Mouse (Mus musculus) forebrain, embryonic 12.5 days (tissue): ENCODE results near the gene BC004004. TPM values are rescaled to one million over a fixed set of nuclear protein-coding genes. Genes with fewer than 3 reads are reported as not detected.

Source experiments
- ATAC-seq: fragments of 200-750 bp; cut with Nextera tagmentation; 2 replicates; pipeline ENCODE4 v1.8.0; 2017; ENCODE audit warnings: moderate TSS enrichment; ENCODE audit not compliant: low FRiP score
- H3K27ac ChIP-seq: fragments of 300-500 bp; sonication (generic); 2 replicates; pipeline ENCODE4 v1.5.1; 2016; ENCODE audit warnings: mild to moderate bottlenecking
- H3K27me3 ChIP-seq: fragments of 300-500 bp; sonication (generic); 2 replicates; pipeline ENCODE4 v1.6.1; 2016; ENCODE audit warnings: mild to moderate bottlenecking
- H3K36me3 ChIP-seq: fragments of 300-500 bp; sonication (generic); replicated peaks from 2 replicates; pipeline ENCODE4 v1.6.1; 2016; ENCODE audit warnings: mild to moderate bottlenecking
- H3K4me1 ChIP-seq: fragments of 300-500 bp; sonication (generic); 2 replicates; pipeline ENCODE4 v1.6.1; 2016
- H3K4me2 ChIP-seq: fragments of 300-500 bp; sonication (generic); 2 replicates; pipeline ENCODE4 v1.6.1; 2016; ENCODE audit warnings: mild to moderate bottlenecking, moderate library complexity
- H3K4me3 ChIP-seq: fragments of 300-500 bp; sonication (generic); replicated peaks from 2 replicates; pipeline ENCODE4 v1.5.1; 2016; ENCODE audit warnings: mild to moderate bottlenecking
- H3K9ac ChIP-seq: fragments of 300-500 bp; sonication (generic); 2 replicates; pipeline ENCODE4 v1.6.1; 2016; ENCODE audit warnings: mild to moderate bottlenecking
- H3K9me3 ChIP-seq: fragments of 300-500 bp; sonication (generic); 2 replicates; pipeline ENCODE4 v1.6.1; 2016
- WGBS: fragments of 180-500 bp; shearing (Covaris S2); methylation state at CpG from one replicate; pipeline ENCODE4 v1.1.7; 2016; 5-methylcytosine and 5-hydroxymethylcytosine counted together
- polyA plus RNA-seq: library from polyadenylated mRNA; unstranded; fragments of >200 nt; fragmentation: Nextera tagmentation; extraction: Ambion mirVana; gene quantifications from 2 replicates; pipeline ENCODE4 v1.2.1, GENCODE M21; 2016

BC004004 gene
- polyA plus RNA-seq, 1 experiment from 2014 or later = 65.2 TPM

DNA sequence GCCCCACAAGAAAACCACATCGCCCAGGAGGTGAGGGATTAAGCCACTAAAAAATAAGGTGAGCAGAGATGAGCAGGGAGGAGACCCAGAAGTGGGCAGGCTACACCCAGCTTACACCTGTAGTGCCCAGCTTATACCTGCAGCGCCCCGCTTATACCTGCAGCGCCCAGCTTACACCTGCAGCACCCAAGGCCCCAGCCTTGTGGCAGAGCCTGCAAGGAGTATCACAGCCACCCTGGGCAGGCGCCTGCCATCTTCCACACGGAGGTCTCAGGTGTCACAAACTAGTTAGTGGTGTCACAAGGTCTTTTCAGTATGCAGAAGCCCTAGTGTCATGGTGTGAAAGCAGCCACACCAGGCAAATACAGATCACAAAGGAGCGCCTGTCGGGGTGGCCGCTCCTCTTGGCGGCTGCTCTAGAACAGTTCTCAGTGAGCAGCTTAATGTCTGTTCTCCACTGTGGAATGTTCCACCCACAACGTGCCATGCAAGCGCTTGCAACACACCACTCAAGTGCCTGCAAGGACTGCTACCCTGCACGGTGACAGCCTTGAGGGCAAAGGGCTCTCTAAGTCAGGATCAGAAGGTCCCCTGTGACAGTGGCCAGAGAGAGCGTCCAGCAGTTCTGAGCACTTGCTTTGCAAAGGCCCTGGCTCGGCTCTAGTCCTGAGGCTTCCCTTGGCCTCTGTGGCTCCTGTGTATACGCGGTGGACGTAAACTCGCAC lies 67.8 kb downstream of the BC004004 start:
- no peaks in the 10 kb centered on the region for H3K27me3 ChIP-seq
- WGBS = 94% methylated on average over 19 of the region's 19 CpGs
- no peak overlapping the region for H3K9ac ChIP-seq
- ATAC-seq = no peak
- H3K4me1 ChIP-seq = peaks cover 11% of the 10 kb centered on the region
- peaks cover 90% of the 10 kb centered on the region for H3K36me3 ChIP-seq
- no peak overlapping the region for H3K4me3 ChIP-seq
- no peaks in the 10 kb centered on the region for H3K9me3 ChIP-seq
- H3K27ac ChIP-seq = no peak overlapping the region
- H3K4me2 ChIP-seq = no peak overlapping the region

DNA sequence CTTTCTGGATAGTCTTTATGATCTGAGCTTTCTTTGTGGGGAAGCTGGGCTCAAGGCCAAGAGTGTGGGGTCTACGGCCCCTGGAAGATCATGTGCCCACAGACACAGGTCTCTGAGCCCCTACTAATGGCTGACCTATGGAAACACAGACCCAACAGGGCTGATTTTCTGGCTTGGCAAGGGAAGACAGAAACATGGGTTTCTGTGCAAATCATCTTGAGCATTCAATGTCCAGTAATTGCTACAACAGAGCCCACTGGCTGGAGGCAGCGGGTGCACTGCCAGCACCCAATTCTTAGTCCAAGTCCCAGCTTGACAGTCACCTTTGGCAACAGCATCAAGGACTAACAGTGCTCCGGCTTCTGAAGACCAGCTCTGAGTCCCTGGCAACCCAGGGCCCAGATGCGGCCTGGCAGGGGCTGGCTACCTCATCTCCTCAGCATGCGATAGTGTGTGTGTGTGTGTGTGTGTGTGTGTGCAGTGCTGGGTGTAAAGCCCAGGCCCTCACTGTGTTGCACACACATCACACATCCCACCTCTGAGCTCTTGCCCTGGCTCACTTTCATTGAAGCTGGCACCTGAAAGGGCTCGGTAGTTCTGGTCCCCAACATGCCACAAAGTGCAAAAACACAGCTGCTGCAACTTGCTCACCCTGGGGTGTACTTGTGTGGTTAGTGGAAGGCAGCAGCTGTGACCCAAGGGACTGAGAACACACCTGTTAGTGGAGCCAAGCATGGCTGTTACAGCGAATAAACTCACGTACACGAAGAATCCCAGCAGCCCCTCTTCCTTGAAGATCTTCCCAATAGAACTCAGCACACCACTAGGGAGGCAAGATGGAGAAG lies 69.6 kb downstream of the BC004004 start:
- Histone ChIP-seq H3K27ac (peak overlapping the region; percentile 2; the same call in 1 of the 2 replicates), H3K36me3 (peaks cover 90% of the 10 kb centered on the region), H3K27me3 (no peaks in the 10 kb centered on the region), H3K9me3 (no peaks in the 10 kb centered on the region), H3K9ac (no peak overlapping the region; the same call in 1 of the 2 replicates), H3K4me2 (no peak overlapping the region), H3K4me1 (peaks cover 22% of the 10 kb centered on the region), H3K4me3 (no peak overlapping the region)
- WGBS = 91% methylated on average over 9 of the region's 9 CpGs
- ATAC-seq = no peak

DNA sequence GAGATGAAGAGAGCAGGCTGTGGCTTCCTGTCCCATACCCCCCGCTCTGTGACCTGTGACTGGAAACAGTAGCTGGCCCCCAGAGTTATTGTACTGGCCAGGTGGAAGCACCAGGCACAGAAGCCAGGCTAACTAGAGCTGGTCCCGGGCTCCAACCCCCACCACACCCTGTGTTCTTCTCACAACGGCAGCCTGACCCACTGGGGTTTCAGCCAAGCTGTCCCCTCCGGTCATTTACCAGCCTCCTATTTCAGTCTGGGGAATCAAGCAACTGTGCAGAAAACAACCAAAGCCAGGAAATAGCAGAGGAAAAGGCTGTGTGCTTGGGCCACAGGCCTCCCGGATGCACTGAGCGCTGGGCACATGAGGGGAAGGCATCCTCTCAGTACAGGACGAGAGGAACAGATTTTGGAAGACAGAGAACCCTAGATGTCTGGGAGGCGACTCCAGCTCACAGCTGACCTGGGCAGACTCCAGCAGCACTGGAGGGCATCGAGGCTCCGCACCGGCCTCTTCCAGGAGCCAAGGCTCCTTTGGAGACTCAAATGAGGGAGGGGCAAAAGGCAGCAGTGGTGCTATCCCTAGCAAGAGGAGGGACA lies 70.7 kb downstream of the BC004004 start:
- WGBS = 91% methylated on average over 11 of the region's 11 CpGs
- H3K36me3 ChIP-seq = peaks cover 89% of the 10 kb centered on the region
- H3K9me3 ChIP-seq = no peaks in the 10 kb centered on the region
- H3K4me2 ChIP-seq = no peak overlapping the region
- H3K27me3 ChIP-seq = no peaks in the 10 kb centered on the region
- no peak overlapping the region for H3K9ac ChIP-seq
- H3K27ac ChIP-seq = 0 out of 2 replicates have a peak overlapping the region, but pooled peaks have one; percentile 2
- no peak for ATAC-seq
- H3K4me3 ChIP-seq = no peak overlapping the region
- H3K4me1 ChIP-seq = peaks cover 22% of the 10 kb centered on the region

DNA sequence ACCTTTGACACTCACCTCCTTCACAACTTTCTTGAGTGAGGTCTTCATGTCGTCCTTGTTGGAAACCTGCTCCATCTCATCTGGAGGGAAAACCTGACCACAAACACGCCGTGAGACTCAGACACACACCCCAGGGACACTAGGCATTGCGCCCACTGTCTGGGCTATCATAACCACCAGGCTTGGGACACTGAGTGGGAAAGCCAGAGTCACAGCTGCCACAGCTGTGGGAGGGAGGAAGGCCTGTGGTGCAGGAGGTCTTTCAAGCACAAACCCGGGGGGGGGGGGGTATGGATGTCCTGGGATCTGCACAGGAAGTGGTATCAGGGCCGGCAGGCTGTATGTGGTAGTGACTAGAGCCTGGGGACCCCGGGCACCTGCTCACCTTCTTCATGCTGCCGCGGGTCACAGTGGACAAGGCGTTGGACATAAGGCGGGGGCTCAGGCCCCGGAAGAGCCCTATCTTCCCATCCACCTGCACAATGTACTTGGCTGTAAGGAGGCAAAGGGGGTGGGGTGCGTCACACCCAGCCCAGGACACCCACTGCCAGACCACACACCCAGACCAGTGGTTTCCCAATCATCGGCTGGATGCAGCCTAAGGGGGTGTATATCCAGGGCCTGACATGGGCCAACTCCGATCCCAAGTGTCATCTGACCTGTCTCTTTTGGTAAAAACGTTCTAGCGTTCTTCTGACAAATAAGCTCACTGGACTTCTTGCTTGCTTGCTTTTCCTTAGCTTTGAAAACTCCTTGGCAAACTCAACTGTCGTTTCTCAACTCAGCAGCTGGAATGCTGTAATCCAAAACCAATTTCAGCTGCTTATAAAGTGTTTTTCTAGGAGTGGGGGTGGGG lies 72.0 kb downstream of the BC004004 start:
- H3K36me3 ChIP-seq = peaks cover 84% of the 10 kb centered on the region
- no peak overlapping the region for H3K4me2 ChIP-seq
- 89% methylated on average over 18 of the region's 18 CpGs for WGBS
- ATAC-seq = no peak
- H3K4me1 ChIP-seq = peaks cover 29% of the 10 kb centered on the region
- H3K27ac ChIP-seq = 0 out of 2 replicates have a peak overlapping the region, but pooled peaks have one; percentile 3
- H3K27me3 ChIP-seq = no peaks in the 10 kb centered on the region
- no peak overlapping the region for H3K9ac ChIP-seq
- no peaks in the 10 kb centered on the region for H3K9me3 ChIP-seq
- no peak overlapping the region for H3K4me3 ChIP-seq

DNA sequence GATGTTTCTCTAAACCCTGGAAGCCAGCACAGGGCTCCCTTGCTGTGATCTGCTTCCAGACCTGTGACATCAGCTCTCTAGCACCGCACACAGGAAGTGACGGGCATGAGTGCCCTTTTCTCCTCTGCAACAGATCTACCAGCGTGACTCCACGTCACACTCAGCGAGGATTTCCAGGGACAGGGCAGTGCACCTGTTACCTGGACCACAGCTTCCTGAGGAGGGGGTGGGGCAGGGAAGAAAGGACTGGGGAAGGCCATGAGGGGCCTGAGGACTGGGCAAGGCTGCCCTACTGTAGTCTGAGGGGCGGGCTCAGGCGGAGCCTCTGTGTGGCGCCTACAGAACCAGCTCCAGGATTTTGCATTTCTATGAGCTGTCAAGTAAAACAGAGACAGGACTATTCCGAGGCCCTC lies 73.0 kb downstream of the BC004004 start:
- 0 out of 2 replicates have a peak overlapping the region, but pooled peaks have one; percentile 12 for H3K9ac ChIP-seq

DNA sequence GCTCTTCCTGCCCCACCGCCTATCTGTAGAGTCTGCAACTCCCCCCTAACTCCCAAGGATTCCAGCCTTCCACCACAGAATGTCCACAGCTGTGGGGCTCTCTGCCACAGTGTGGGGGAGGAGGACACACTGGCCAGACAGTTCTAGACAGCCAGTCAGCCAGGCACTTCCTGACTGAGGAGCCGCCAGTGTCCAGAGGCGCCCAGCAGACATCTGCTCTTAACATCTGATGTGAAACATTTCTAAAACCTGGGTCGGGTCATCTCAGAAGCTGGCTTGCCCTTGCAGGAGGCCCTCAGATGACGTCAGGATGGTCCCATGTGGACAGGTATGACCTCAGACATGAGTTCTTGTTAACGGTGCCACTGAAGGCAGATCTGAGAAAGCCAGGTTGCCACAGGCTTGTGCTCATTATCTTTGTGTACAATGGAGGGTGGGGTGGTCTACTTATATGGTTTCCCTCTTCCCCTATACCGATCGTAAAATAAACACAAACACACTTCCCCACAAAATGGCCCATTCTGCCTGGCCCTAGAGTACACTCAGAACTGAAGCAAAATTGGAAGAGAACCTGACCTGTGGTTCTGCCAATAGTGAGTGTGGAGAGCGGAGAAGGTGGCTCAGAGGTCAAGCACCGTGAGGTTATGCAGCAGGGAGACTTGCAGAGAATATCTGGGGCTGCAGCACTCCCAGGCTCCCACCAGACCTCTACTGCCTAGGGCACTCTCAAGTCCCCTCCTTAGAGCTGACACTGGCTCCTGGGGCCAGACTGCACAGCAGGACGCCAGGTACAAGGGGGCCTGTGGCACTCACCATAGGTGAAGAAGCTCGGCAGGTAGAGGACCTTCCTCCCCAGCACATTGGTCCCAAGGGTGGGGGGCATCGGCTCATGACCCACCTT lies 73.7 kb downstream of the BC004004 start:
- Histone ChIP-seq H3K27ac (peak overlapping the region; percentile 66), H3K4me1 (peaks cover 40% of the 10 kb centered on the region), H3K9me3 (no peaks in the 10 kb centered on the region), H3K4me3 (no peak overlapping the region), H3K27me3 (no peaks in the 10 kb centered on the region), H3K36me3 (peaks cover 68% of the 10 kb centered on the region), H3K9ac (0 out of 2 replicates have a peak overlapping the region, but pooled peaks have one; percentile 12), H3K4me2 (no peak overlapping the region)
- 54% methylated on average over 13 of the region's 13 CpGs for WGBS
- 0 out of 2 replicates have a peak, but pooled peaks have one; percentile 21 for ATAC-seq

More for the DNA sequence above, 73.0 kb downstream of the BC004004 start:
- 21% methylated on average over 9 of the region's 9 CpGs for WGBS
- Histone ChIP-seq H3K4me2 (no peak overlapping the region), H3K27me3 (no peaks in the 10 kb centered on the region), H3K9me3 (no peaks in the 10 kb centered on the region), H3K4me1 (peaks cover 39% of the 10 kb centered on the region), H3K27ac (peak overlapping the region; percentile 66), H3K4me3 (no peak overlapping the region), H3K36me3 (peaks cover 74% of the 10 kb centered on the region)
- ATAC-seq = 0 out of 2 replicates have a peak, but pooled peaks have one; percentile 44

DNA sequence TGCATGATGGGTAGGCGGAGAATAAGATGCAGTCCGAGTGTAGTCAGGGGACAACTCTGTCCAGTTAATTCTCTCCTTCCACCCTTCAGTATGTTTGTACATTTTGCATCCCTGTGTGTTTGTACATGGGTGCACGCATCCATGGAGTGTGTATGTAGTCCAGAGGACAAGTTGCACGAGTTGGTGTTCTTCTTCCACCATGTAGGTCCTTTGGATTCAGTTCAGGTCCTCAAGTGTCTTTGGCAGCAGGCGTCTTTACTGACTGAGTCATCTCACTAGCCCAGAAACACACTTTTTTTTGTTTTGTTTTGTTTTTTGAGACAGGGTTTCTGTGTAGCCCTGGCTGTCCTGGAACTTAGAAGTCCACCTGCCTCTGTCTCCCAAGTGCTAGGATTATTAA lies 74.7 kb downstream of the BC004004 start:
- no peak overlapping the region for H3K4me3 ChIP-seq
- H3K4me1 ChIP-seq = peaks cover 45% of the 10 kb centered on the region
- no peak for ATAC-seq
- H3K27me3 ChIP-seq = no peaks in the 10 kb centered on the region
- 90% methylated on average over 5 of the region's 5 CpGs for WGBS
- H3K36me3 ChIP-seq = peaks cover 59% of the 10 kb centered on the region
- H3K27ac ChIP-seq = no peak overlapping the region
- H3K9ac ChIP-seq = no peak overlapping the region
- H3K4me2 ChIP-seq = no peak overlapping the region
- no peaks in the 10 kb centered on the region for H3K9me3 ChIP-seq

DNA sequence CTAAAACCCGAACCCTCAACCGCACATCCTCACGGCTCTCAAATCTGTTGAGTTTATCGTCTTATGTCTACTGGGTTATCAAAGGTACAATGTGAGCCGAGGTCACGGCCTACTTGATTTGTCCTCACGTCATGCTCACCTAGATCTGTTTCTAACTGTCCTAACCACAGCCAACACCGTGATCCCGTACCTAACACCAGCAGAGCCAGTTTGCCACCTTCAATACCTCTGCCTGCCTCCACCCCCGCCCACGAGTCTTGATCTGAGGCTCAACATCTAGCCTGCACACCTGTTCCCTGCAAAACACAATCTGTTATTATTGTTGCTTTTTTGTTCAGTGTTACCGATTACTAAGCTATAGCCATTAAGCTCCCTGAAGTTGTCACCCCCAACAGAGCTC lies 76.7 kb downstream of the BC004004 start:
- no peak for ATAC-seq
- Histone ChIP-seq H3K27me3 (no peaks in the 10 kb centered on the region), H3K27ac (no peak overlapping the region), H3K9me3 (no peaks in the 10 kb centered on the region), H3K4me1 (peaks cover 47% of the 10 kb centered on the region), H3K9ac (no peak overlapping the region; the same call in 1 of the 2 replicates), H3K4me2 (peak overlapping the region; percentile 77; the same call in 1 of the 2 replicates), H3K4me3 (no peak overlapping the region), H3K36me3 (peaks cover 39% of the 10 kb centered on the region)
- WGBS = 95% methylated on average over 12 of the region's 12 CpGs

DNA sequence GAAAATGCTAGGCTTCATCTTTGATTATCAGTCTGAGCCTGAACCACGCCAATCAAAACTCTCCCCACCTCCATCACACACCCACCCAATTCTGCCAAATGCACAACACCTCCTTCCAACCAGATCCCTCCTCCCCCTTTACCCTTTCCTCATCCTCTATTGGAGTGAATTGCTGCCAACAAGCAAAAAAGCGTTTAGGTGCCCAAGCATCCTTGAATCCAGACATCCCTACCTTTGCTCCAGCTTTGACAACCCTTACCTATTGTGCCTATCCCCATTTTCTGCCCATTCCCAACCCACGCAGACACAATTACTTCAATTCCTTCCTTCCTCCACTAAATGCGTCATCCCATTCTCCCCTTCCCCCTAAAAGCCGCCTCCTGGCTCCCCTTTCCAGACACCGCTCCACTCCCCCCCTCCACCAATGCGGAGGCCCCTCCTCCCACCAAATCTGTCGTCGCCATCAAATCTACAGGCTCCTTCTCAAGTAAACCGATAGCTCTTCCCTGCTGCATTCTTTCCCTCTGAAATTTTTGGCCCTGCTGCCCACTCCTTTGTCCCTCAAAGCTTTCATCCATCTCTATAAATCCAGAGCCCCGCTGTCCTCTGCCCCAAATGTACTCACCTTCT lies 78.0 kb downstream of the BC004004 start:
- Histone ChIP-seq H3K4me1 (peaks cover 39% of the 10 kb centered on the region), H3K36me3 (peaks cover 30% of the 10 kb centered on the region), H3K27me3 (no peaks in the 10 kb centered on the region), H3K4me2 (peak overlapping the region; percentile 77), H3K27ac (peak overlapping the region; percentile 90), H3K9me3 (no peaks in the 10 kb centered on the region), H3K4me3 (peak overlapping the region; percentile 75), H3K9ac (peak overlapping the region; percentile 93)
- 5% methylated on average over 11 of the region's 11 CpGs for WGBS
- peak; percentile 5; the same call in 1 of the 2 replicates for ATAC-seq

DNA sequence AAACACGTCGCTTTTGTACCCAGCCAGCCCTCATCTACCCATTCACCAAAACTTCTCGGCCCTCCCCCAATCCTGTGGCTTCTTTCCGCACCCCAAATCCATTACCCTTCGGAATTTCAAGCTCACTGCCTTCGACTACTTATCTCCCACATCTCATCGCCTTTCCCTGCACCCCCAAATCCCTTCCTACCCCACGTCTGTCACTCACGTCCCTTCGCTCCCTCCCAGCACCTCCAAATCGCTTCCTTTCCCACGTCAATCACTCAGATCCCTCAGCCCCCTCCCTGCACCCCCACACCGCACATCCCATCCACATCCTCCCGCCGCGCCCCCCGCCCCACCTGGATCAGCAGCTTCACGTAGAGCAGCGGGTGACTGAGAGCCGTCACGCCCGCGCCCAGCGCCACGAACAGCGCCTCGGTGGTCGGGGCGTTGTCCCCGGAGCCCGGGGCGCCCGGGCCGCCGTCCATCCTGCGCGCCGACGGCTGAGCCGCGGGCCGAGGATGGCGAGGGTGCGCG lies 78.6 kb downstream of the BC004004 start:
- ATAC-seq = peak; percentile 51
- peaks cover 24% of the 10 kb centered on the region for H3K36me3 ChIP-seq
- WGBS = under 1% methylated on average over 44 of the region's 45 CpGs

More for the DNA sequence above, 78.6 kb downstream of the BC004004 start:
- no peaks in the 10 kb centered on the region for H3K27me3 ChIP-seq
- peak overlapping the region; percentile 93 for H3K9ac ChIP-seq
- H3K27ac ChIP-seq = peak overlapping the region; percentile 90
- no peaks in the 10 kb centered on the region for H3K9me3 ChIP-seq
- peak overlapping the region; percentile 77 for H3K4me2 ChIP-seq
- peak overlapping the region; percentile 75 for H3K4me3 ChIP-seq
- H3K4me1 ChIP-seq = peaks cover 34% of the 10 kb centered on the region
